Mouse (Mus musculus) thymus, adult 2 months (tissue): Measurements from ENCODE around the gene Runx2. TPM values are rescaled to one million over a fixed set of nuclear protein-coding genes. Genes with fewer than 3 reads are reported as not detected.

Experiments
- DNase-seq: peaks from one replicate; pipeline ENCODE4 v3.0.0; 2021
- H3K27ac ChIP-seq: fragments of 200-500 bp; 2 replicates; pipeline ENCODE4 v1.5.1; 2012; ENCODE audit warnings: low read length, control low read depth; ENCODE audit not compliant: control insufficient read depth, insufficient read depth
- H3K27me3 ChIP-seq: fragments of 200-500 bp; 2 replicates; pipeline ENCODE4 v1.6.1; 2012; ENCODE audit warnings: mild to moderate bottlenecking, low read length, moderate library complexity, mixed read lengths; ENCODE audit not compliant: control insufficient read depth, insufficient read depth
- H3K36me3 ChIP-seq: fragments of 200-500 bp; 2 replicates; pipeline ENCODE4 v1.6.1; 2012; ENCODE audit warnings: mild to moderate bottlenecking, low read length, moderate library complexity; ENCODE audit not compliant: control insufficient read depth, insufficient read depth
- H3K4me1 ChIP-seq: fragments of 200-500 bp; replicated peaks from 2 replicates; pipeline ENCODE4 v1.6.1; 2012; ENCODE audit warnings: low read length; ENCODE audit not compliant: control insufficient read depth, insufficient read depth
- H3K4me3 ChIP-seq: fragments of 200-500 bp; 2 replicates; pipeline ENCODE4 v1.5.1; 2012; ENCODE audit warnings: mild to moderate bottlenecking, low read length, control low read depth, moderate library complexity; ENCODE audit not compliant: control insufficient read depth, insufficient read depth
- CTCF ChIP-seq: fragments of 200-500 bp; IDR thresholded peaks from 2 replicates; pipeline ENCODE4 v1.5.1; 2012; ENCODE audit warnings: mild to moderate bottlenecking, control low read depth, low read length, moderate library complexity, borderline replicate concordance; ENCODE audit not compliant: control insufficient read depth, poor library complexity, insufficient read depth; ENCODE audit errors: extremely low read depth
- POLR2A ChIP-seq: fragments of 200-500 bp; IDR thresholded peaks from 2 replicates; pipeline ENCODE4 v1.6.1; 2012; ENCODE audit warnings: mild to moderate bottlenecking, low read length, control low read depth, moderate library complexity; ENCODE audit not compliant: control insufficient read depth, poor library complexity, insufficient read depth; ENCODE audit errors: extremely low read depth
- WGBS: fragments of 180-500 bp; shearing (Covaris S2); methylation state at CpG from one replicate; pipeline ENCODE4 v1.1.7; 2018; 5-methylcytosine and 5-hydroxymethylcytosine counted together
- polyA plus RNA-seq: library from polyadenylated mRNA; depleted of rRNA; stranded (reverse); fragments of >200 nt; gene quantifications from 2 replicates; pipeline ENCODE4 v1.2.3, GENCODE M21; 2012

Runx2 gene
- polyA plus RNA-seq, 1 experiment, result 6.7 TPM

DNA sequence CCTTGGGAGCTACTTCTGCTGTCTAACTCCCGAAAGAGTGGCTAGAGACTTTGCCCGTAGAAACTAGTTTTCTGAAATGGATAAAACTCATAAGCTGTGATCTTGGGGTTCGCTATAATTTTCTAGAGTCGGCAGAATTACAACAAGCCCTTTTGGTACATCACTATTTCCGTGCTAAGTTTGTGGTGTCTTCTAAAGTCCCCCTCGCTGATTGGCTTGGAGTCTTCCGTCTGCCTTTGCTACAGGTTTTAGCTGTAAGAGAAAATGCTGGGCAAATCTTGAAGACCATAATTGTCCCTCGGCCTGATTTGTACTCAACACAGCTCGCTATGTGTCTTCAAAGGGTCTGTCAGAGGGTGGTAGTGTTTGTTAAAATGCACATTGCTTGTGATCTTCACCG lies 205.2 kb downstream of the Runx2 start:
- peaks cover 4% of the 10 kb centered on the region; the same call in 1 of the 2 replicates for H3K4me1 ChIP-seq
- no peak overlapping the region for H3K27ac ChIP-seq
- 94% methylated on average over 10 of the region's 10 CpGs for WGBS
- TF ChIP-seq POLR2A (no peak), CTCF (no peak)
- no peaks in the 10 kb centered on the region for H3K36me3 ChIP-seq
- H3K4me3 ChIP-seq, result no peak overlapping the region
- H3K27me3 ChIP-seq, result no peaks in the 10 kb centered on the region; the same call in 1 of the 2 replicates
- no peak for DNase-seq

DNA sequence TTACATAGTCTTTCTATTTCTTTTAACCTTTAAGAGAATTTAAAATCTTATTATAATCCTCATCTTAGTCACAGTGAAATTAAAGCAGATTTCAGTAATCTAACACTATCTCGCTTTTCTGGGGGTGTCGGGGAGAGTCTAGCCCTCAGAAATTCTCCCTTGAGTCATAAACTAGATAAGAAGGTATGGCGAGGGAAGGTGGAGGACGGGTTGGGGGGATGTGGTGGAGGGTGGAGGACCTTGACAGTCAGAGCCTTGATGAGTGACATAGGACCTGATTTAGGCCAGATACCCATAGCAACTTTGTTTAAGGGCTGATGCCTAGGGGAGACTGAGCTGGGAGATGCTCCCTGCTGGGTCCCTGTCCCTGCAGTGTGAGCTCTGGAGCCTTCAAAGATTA lies 205.7 kb downstream of the Runx2 start:
- Histone ChIP-seq H3K4me3 (no peak overlapping the region), H3K27me3 (no peaks in the 10 kb centered on the region; the same call in 1 of the 2 replicates), H3K27ac (no peak overlapping the region), H3K4me1 (peaks cover 2% of the 10 kb centered on the region; the same call in 1 of the 2 replicates), H3K36me3 (no peaks in the 10 kb centered on the region)
- TF ChIP-seq POLR2A (no peak), CTCF (no peak)
- DNase-seq, result no peak
- WGBS, result 92% methylated on average over 4 of the region's 4 CpGs

DNA sequence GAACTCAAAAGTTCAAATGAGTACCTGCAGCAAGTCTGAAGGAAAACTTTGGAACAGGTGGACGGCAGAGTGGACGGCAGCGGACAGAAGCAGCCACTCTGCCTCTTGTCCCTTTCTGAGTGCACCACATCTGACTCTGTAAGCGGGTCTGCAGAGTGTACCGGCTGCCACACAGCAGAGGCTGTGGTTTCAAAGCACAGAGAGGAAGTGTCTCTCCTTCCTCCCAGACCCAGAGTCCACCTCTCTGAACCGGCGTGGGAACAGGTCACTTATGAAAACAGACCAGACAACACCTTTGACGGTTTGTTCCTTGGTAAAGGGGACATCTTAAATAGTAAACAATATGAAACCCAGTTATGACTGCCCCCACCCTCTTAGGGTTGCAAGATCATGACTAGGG lies 207.2 kb downstream of the Runx2 start:
- peaks cover 2% of the 10 kb centered on the region; the same call in 1 of the 2 replicates for H3K4me1 ChIP-seq
- H3K4me3 ChIP-seq, result no peak overlapping the region
- WGBS, result 31% methylated on average over 8 of the region's 8 CpGs
- H3K36me3 ChIP-seq, result no peaks in the 10 kb centered on the region
- H3K27me3 ChIP-seq, result no peaks in the 10 kb centered on the region; the same call in 1 of the 2 replicates
- TF ChIP-seq POLR2A (no peak), CTCF (no peak)
- no peak overlapping the region; the same call in 1 of the 2 replicates for H3K27ac ChIP-seq
- DNase-seq, result no peak

DNA sequence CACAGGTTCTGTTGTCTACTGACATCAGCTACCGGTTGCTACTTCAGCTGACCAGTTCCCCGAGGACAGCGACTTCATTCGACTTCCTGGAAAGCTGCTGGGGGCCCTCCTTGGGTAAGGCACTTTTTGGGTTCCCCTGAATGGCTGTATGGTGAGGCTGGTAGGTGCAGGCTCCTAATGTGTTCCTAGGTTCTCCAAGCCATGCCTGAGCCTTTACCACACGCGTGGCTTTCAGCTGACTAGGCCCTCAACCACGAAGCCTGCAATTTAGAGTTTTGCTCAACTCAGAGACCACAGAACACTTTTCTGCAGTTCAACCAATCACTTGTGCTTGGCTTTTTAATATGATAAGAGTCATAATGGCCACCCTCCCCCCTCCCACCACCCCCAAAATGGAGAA lies 208.4 kb downstream of the Runx2 start:
- H3K4me3 ChIP-seq, result no peak overlapping the region
- H3K27me3 ChIP-seq, result no peaks in the 10 kb centered on the region
- TF ChIP-seq CTCF (no peak), POLR2A (no peak)
- no peak for DNase-seq
- peaks cover 2% of the 10 kb centered on the region; the same call in 1 of the 2 replicates for H3K4me1 ChIP-seq
- no peak overlapping the region for H3K27ac ChIP-seq
- no peaks in the 10 kb centered on the region for H3K36me3 ChIP-seq
- WGBS, result 49% methylated on average over 7 of the region's 7 CpGs

DNA sequence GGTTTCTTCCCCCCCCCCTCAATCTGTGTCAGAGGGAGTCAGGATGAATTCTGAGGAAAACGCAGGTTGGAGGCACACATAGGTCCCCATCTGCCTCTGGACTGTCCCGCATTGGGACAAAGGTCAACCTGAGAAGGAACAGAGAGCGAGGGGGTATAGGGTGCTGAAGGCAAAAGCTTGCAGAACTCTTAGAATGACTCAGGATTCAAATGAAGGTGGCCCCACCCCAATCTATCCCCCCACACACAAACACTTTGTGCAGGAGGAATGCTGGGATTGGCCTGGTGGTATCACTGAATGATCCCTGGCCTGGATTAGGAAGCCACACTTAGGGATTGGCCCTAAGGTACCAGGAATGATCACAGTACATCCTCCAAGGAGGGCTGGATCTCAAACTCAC lies 208.8 kb downstream of the Runx2 start:
- no peak overlapping the region for H3K4me3 ChIP-seq
- H3K27me3 ChIP-seq, result no peaks in the 10 kb centered on the region
- DNase-seq, result no peak
- TF ChIP-seq POLR2A, result no peak
- TF ChIP-seq CTCF, result no peak
- no peaks in the 10 kb centered on the region for H3K36me3 ChIP-seq
- WGBS, result 94% methylated on average over 3 of the region's 3 CpGs
- peaks cover 2% of the 10 kb centered on the region; the same call in 1 of the 2 replicates for H3K4me1 ChIP-seq
- no peak overlapping the region for H3K27ac ChIP-seq

DNA sequence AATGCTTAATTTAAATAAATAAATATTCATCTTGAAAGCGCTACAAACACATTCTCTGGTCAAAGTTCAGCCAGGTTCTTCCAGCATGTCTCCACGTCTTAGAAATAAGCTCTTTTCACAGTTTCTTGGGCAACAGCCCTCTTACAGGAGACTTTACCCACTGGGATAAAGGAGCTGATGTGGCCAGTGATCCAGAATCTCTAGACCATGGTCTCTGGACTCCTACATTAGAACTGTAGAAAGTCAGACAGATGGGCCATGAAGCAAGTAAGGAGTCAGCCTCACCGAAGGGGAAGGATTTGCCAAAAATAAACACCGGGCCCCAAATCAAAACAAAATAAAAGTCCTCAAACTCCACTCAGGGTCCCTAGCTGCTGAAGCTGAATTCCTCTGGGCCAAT lies 211.4 kb downstream of the Runx2 start:
- Histone ChIP-seq H3K27me3 (no peaks in the 10 kb centered on the region), H3K27ac (no peak overlapping the region), H3K4me3 (no peak overlapping the region), H3K36me3 (no peaks in the 10 kb centered on the region), H3K4me1 (peaks cover 2% of the 10 kb centered on the region; the same call in 1 of the 2 replicates)
- no peak for DNase-seq
- WGBS, result 97% methylated on average over 4 of the region's 4 CpGs
- TF ChIP-seq CTCF, result no peak
- TF ChIP-seq POLR2A, result no peak
